Mouse (Mus musculus): ENCODE measurements around the gene Rgl1.

The Rgl1 gene

DNA sequence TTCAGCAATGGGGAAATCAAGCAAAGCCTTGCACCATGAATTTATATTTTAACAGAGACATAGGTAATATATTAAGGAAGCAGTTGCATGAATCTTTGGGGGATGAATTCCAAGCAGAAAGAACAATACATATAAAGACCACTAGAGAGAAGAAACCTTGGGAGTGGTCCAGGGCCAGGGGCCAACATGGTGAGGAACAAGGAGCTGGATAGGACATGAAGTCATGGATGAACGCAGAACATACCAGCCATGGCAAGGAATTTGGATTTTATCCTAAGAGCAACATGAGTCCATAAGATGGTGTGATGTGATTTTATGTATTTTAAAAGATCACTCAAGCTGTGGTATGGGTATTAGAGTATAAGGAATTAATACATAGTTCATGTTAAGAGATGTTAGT is 273.9 kb downstream of the Rgl1 start:
- no peak for DNase-seq

DNA sequence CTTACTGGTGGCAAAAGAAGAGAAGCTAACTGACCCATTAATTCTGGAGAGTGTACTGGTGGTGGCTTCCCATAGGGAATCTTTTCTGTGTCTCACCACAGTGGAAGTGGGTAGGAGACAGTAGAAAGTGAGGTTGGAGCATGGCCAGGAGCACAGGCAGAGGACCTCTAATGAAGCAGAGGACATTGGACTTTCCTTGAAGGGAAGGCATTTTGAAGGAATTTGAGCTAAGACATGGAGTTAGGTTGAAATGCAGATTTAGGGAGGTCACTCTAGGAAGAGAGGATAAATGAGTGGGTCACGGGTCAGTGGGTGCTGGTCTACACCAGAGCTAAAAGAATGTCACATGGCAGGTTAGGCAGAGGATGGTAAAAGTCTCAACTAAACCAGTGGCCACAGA is 275.3 kb downstream of the Rgl1 start:
- DNase-seq = peak; percentile 60

DNA sequence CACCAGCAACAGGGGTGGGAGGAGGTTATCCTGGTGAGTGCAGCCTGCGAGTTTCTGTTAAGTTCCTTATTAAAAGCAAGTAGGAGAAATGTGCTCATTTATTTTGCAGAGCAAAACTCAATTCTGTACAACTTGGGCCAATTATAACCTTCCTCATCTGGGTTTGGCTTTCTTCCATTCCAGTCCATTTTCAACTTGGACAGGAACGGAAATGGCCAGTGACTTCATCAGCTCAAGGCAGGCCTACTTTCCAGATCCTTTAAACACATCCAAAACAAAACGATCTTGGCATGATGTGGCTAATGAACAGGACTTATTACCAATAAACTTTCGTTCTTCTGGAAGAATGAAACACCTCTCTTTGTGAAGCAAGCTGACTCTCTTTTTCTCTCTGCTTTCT is 290.0 kb downstream of the Rgl1 start:
- DNase-seq = no peak

DNA sequence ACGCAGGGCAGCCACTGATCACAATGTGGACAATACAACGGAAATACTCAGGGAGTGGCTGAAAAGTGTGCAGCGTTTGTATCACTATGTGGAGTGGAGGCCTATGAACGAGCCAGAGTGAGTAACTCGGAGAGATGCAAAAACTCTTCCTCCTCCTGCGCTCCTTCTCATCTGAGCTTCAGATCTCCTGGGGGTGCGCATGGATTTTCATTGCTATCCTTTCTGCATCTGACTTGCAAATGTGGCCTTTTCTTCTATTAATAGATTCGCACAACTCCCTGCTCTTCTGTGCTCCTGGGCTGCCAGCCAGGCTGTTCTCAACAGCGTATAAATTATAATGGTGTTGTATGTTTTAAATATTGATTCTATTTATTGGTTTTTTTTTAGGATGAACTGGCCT is 297.7 kb downstream of the Rgl1 start:
- no peak for DNase-seq
